Mouse (Mus musculus): ENCODE measurements around the gene Hspa5. TPM values are rescaled to one million over a fixed set of nuclear protein-coding genes. Genes with fewer than 3 reads are reported as not detected.
A peak's percentile ranks its signal among the peaks of the same experiment; 100 is the strongest.

The Hspa5 gene
- polyA plus RNA-seq, 1 experiment from 2014 or later: 688 TPM

DNA sequence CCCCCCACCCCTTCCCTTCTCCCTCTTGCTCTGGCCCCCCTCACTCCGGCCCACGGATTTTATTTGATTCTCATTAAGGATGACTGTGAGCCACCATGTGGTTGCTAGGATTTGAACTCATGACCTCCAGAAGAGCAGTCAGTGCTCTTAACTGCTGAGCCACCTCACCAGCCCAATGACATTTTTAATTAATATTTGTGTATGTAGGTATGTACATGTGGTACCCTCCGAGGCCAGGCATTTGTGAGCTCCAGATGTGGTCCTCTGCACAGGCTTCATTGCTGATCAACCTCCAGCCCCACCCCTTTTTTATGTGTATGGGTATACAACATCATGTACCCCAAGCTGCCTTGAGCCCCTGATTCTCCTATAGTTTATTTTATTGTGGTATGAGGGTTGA is 32.0 kb downstream of the Hspa5 start:
- Histone ChIP-seq H3K36me3 (ENCODE audit: insufficient read depth, low read length) (peaks cover 10% of the 10 kb centered on the region; the same call in 1 of the 2 replicates), H3K9me3 (replicated peaks; ENCODE audit: low read length) (no peaks in the 10 kb centered on the region), H3K4me1 (replicated peaks; ENCODE audit: insufficient read depth, low read length) (peaks cover 7% of the 10 kb centered on the region; the same call in 1 of the 2 replicates), H3K27me3 (ENCODE audit: insufficient read depth, low read length) (no peaks in the 10 kb centered on the region), H3K9ac (ENCODE audit: low read depth, low read length) (no peak overlapping the region), H3K4me3 (replicated peaks; ENCODE audit: low read depth, low read length) (no peak overlapping the region), H3K4me2 (ENCODE audit: low read length) (peak overlapping the region; percentile 40; the same call in 1 of the 2 replicates), H3K27ac (no peak overlapping the region)
- ATAC-seq (replicated peaks; ENCODE audit: low FRiP score, low read depth): no peak
- WGBS: 66% methylated on average over 3 of the region's 3 CpGs
- no peak for DNase-seq (ENCODE audit: low spot score)
- TF ChIP-seq CTCF (IDR thresholded peaks at IDR 0.05; ENCODE audit: low read depth): no peak

DNA sequence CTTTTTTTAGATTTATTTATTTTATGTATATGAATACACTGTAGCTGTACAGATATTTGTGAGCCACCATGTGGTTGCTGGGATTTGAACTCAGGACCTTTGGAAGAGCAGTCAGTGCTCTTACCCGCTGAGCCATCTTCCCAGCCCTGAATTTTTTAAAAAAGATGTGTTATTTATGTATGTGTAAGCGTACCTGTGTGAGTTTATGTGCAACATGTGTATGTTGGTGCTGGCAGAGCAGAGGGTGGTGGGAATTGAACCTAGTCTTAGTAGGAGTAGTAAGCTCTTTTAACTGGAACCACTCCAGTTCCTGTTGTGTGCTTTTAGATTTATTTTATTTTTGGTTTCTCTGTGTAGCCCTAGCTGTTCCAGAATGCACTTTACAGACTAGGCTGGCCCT is 32.4 kb downstream of the Hspa5 start:
- no peak overlapping the region for H3K4me2 ChIP-seq (ENCODE audit: low read length)
- no peak overlapping the region for H3K9ac ChIP-seq (ENCODE audit: low read depth, low read length)
- DNase-seq (ENCODE audit: low spot score) (no peak), ATAC-seq (replicated peaks; ENCODE audit: low FRiP score, low read depth) (no peak)
- no peak for TF ChIP-seq CTCF (IDR thresholded peaks at IDR 0.05; ENCODE audit: low read depth)
- WGBS: 96% methylated on average over 2 of the region's 2 CpGs
- H3K4me3 ChIP-seq (replicated peaks; ENCODE audit: low read depth, low read length): no peak overlapping the region
- H3K9me3 ChIP-seq (replicated peaks; ENCODE audit: low read length): no peaks in the 10 kb centered on the region
- no peaks in the 10 kb centered on the region for H3K27me3 ChIP-seq (ENCODE audit: insufficient read depth, low read length)
- H3K27ac ChIP-seq: no peak overlapping the region
- peaks cover 7% of the 10 kb centered on the region; the same call in 1 of the 2 replicates for H3K4me1 ChIP-seq (replicated peaks; ENCODE audit: insufficient read depth, low read length)
- peaks cover 10% of the 10 kb centered on the region; the same call in 1 of the 2 replicates for H3K36me3 ChIP-seq (ENCODE audit: insufficient read depth, low read length)

- Histone ChIP-seq H3K4me1 (replicated peaks; ENCODE audit: insufficient read depth, low read length) (peaks cover 7% of the 10 kb centered on the region; the same call in 1 of the 2 replicates), H3K9me3 (replicated peaks; ENCODE audit: low read length) (no peaks in the 10 kb centered on the region), H3K4me3 (replicated peaks; ENCODE audit: low read depth, low read length) (no peak overlapping the region), H3K9ac (ENCODE audit: low read depth, low read length) (no peak overlapping the region), H3K36me3 (ENCODE audit: insufficient read depth, low read length) (peaks cover 10% of the 10 kb centered on the region; the same call in 1 of the 2 replicates), H3K27me3 (ENCODE audit: insufficient read depth, low read length) (no peaks in the 10 kb centered on the region), H3K4me2 (ENCODE audit: low read length) (no peak overlapping the region), H3K27ac (no peak overlapping the region)
- DNase-seq (ENCODE audit: low spot score) (no peak), ATAC-seq (replicated peaks; ENCODE audit: low FRiP score, low read depth) (no peak)
- no peak for TF ChIP-seq CTCF (IDR thresholded peaks at IDR 0.05; ENCODE audit: low read depth)
- 44% methylated on average over 1 of the region's 1 CpGs for WGBS
These were observed 33.0 kb downstream of the Hspa5 start for GRCm38 (mm10) chr2:34804815-34805214.

DNA sequence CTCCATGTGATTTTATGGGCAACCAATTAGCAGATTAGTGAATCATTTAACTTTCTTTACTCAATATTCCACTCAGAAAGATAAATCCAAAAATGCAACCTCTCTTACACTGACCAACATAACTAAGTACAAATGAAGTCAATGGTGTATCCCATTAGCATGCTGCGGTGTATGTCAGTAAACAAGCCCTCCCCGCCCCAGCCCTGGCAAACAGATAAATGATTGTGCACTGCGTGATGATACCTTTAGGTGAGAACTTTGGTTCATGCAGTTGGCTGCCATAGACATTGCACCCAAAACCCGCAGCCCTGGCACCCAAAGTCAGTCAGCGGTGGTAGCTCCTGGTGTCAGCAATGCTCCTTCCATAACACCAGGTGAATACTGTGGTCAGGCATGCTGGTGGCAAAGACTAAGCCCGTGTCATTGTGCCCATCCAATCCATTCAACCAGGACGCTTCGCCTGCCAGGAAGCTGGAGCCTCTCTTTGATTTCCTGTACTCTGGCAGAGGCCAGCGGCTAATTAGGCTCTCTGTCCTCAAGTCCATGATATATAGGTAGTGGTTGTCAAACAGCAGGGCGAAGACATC is 33.7 kb downstream of the Hspa5 start:
- WGBS: 76% methylated on average over 10 of the region's 10 CpGs
- H3K4me1 ChIP-seq (replicated peaks; ENCODE audit: insufficient read depth, low read length): peaks cover 4% of the 10 kb centered on the region; the same call in 1 of the 2 replicates
- no peak for ATAC-seq (replicated peaks; ENCODE audit: low FRiP score, low read depth)
- TF ChIP-seq CTCF (IDR thresholded peaks at IDR 0.05; ENCODE audit: low read depth): no peak
- no peak for DNase-seq (ENCODE audit: low spot score)
- no peaks in the 10 kb centered on the region for H3K9me3 ChIP-seq (replicated peaks; ENCODE audit: low read length)
- no peak overlapping the region for H3K9ac ChIP-seq (ENCODE audit: low read depth, low read length)
- H3K36me3 ChIP-seq (ENCODE audit: insufficient read depth, low read length): peaks cover 10% of the 10 kb centered on the region; the same call in 1 of the 2 replicates
- H3K27ac ChIP-seq: no peak overlapping the region
- no peak overlapping the region for H3K4me3 ChIP-seq (replicated peaks; ENCODE audit: low read depth, low read length)
- no peaks in the 10 kb centered on the region for H3K27me3 ChIP-seq (ENCODE audit: insufficient read depth, low read length)
- H3K4me2 ChIP-seq (ENCODE audit: low read length): no peak overlapping the region

- ATAC-seq (replicated peaks; ENCODE audit: low FRiP score, low read depth) (no peak), DNase-seq (ENCODE audit: low spot score) (no peak)
- no peaks in the 10 kb centered on the region for H3K9me3 ChIP-seq (replicated peaks; ENCODE audit: low read length)
- H3K4me3 ChIP-seq (replicated peaks; ENCODE audit: low read depth, low read length): no peak overlapping the region
- H3K4me2 ChIP-seq (ENCODE audit: low read length): no peak overlapping the region
- no peak for TF ChIP-seq CTCF (IDR thresholded peaks at IDR 0.05; ENCODE audit: low read depth)
- peaks cover 3% of the 10 kb centered on the region; the same call in 1 of the 2 replicates for H3K4me1 ChIP-seq (replicated peaks; ENCODE audit: insufficient read depth, low read length)
- no peak overlapping the region for H3K27ac ChIP-seq
- H3K36me3 ChIP-seq (ENCODE audit: insufficient read depth, low read length): peaks cover 27% of the 10 kb centered on the region
- H3K27me3 ChIP-seq (ENCODE audit: insufficient read depth, low read length): no peaks in the 10 kb centered on the region
- H3K9ac ChIP-seq (ENCODE audit: low read depth, low read length): no peak overlapping the region
- WGBS: 65% methylated on average over 2 of the region's 2 CpGs
These were observed 36.3 kb downstream of the Hspa5 start for GRCm38 (mm10) chr2:34808057-34808456.

GRCm38 (mm10) chr2:34809568-34809967 is 37.8 kb downstream of the Hspa5 start:
- no peaks in the 10 kb centered on the region for H3K9me3 ChIP-seq (replicated peaks; ENCODE audit: low read length)
- H3K9ac ChIP-seq (ENCODE audit: low read depth, low read length): no peak overlapping the region
- no peaks in the 10 kb centered on the region for H3K27me3 ChIP-seq (ENCODE audit: insufficient read depth, low read length)
- WGBS: 100% methylated on average over 1 of the region's 1 CpGs
- ATAC-seq (replicated peaks; ENCODE audit: low FRiP score, low read depth) (no peak), DNase-seq (ENCODE audit: low spot score) (no peak)
- peaks cover 27% of the 10 kb centered on the region for H3K36me3 ChIP-seq (ENCODE audit: insufficient read depth, low read length)
- no peak overlapping the region for H3K4me2 ChIP-seq (ENCODE audit: low read length)
- no peak overlapping the region for H3K27ac ChIP-seq
- H3K4me1 ChIP-seq (replicated peaks; ENCODE audit: insufficient read depth, low read length): no peaks in the 10 kb centered on the region; the same call in 1 of the 2 replicates
- H3K4me3 ChIP-seq (replicated peaks; ENCODE audit: low read depth, low read length): no peak overlapping the region
- TF ChIP-seq CTCF (IDR thresholded peaks at IDR 0.05; ENCODE audit: low read depth): no peak

Data from kidney, postnatal 0 days (tissue).